Mouse (Mus musculus): ENCODE data around the gene Mia. TPM values are rescaled to one million over a fixed set of nuclear protein-coding genes. Genes with fewer than 3 reads are reported as not detected.

The Mia gene
- 2.1 and 2.2 TPM in 2 replicates for polyA plus RNA-seq (2016; fragmentation: Nextera tagmentation; extraction: Ambion mirVana)

GRCm38 (mm10) chr7:27180837-27181695 is at the start of gene Mia, which contains the start of gene Gm21983:
Mia (minus strand) TSS chr7:27181157.
Gm21983 (minus strand) TSS chr7:27181086.
- peaks cover 10% of the 10 kb centered on the region for H3K9me3 ChIP-seq (replicated peaks)
- H3K36me3 ChIP-seq: peaks cover 33% of the 10 kb centered on the region
- H3K27ac ChIP-seq (replicated peaks): no peak within 1 kb of the TSS
- DNase-seq (ENCODE audit: low spot score): no peak
- WGBS: 78% methylated on average over 14 of the region's 14 CpGs
- H3K4me3 ChIP-seq: 0 out of 2 replicates have a peak within 1 kb of the TSS, but pooled peaks have one; percentile 78
- H3K27me3 ChIP-seq (ENCODE audit: low read depth, poor library complexity, severe bottlenecking): no peaks in the 10 kb centered on the region
- peaks cover 26% of the 10 kb centered on the region for H3K4me1 ChIP-seq

- H3K9me3 ChIP-seq (replicated peaks): no peaks in the 10 kb centered on the region
- 22% methylated on average over 6 of the region's 6 CpGs for WGBS
- H3K4me1 ChIP-seq: peaks cover 67% of the 10 kb centered on the region
- H3K27ac ChIP-seq (replicated peaks): peak overlapping the region; percentile 92
- no peak for DNase-seq (ENCODE audit: low spot score)
- H3K36me3 ChIP-seq: peaks cover 6% of the 10 kb centered on the region; the same call in 1 of the 2 replicates
- H3K4me3 ChIP-seq: peak overlapping the region; percentile 80
- H3K27me3 ChIP-seq (ENCODE audit: low read depth, poor library complexity, severe bottlenecking): no peaks in the 10 kb centered on the region
Measured at GRCm38 (mm10) chr7:27228865-27229264, 47.9 kb upstream of the Mia start.

DNA sequence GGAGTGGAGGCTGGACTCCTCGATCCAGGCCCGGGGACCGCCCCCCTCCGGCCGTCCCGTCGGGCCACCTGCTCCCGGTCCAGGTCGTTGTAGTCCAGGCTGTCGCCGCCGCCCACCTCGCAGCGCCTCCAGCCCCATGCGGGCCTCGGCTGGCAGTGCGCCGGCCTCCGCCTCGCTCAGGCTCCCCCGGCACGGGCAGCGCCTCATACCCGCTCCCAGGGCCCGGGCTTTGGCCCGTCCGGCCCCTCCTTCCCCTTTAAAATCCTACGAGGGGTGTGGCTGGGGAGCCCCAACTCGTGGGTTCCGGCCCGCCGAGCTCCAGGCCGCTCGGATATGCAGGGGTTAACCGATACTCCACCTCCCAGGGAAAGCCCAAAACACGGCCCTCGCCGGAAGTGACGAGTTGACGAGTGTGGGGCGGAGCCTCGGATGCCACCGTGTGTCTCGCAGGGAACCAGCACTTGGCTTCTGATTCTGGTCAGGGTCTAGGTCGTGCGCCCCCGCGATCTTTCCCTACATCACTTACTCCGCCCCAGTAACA is 47.4 kb upstream of the Mia start, which contains the start of gene Itpkc:
TSS of gene Itpkc (minus strand) at position 381 of the 541 bp plus-strand sequence.
- H3K36me3 ChIP-seq: peaks cover 7% of the 10 kb centered on the region; the same call in 1 of the 2 replicates
- H3K27me3 ChIP-seq (ENCODE audit: low read depth, poor library complexity, severe bottlenecking): no peaks in the 10 kb centered on the region
- no peaks in the 10 kb centered on the region for H3K9me3 ChIP-seq (replicated peaks)
- H3K4me3 ChIP-seq: peak within 1 kb of the TSS; percentile 80
- under 1% methylated on average over 49 of the region's 49 CpGs for WGBS
- H3K27ac ChIP-seq (replicated peaks): peak within 1 kb of the TSS; percentile 92
- peaks cover 67% of the 10 kb centered on the region for H3K4me1 ChIP-seq
- DNase-seq (ENCODE audit: low spot score): peak; percentile 97

DNA sequence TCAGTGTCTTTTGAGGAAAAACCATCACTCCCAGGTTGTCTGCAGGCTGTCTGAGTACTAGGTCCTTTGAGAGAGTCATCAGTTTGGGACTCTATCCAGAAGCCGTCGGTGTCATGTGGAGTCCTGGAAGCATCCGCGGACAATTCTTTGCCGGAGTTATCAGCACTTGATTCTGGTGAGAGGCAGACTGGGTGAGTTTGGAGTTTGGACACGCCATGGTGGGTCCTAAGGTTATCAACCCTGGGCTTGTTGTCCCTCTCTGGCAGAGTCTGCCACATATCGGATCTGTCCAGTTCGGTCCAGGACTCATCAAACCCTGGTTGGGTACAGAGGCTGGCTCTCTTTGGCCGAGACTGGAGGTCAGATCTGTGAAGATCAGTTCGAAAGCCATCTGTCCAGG is 46.7 kb upstream of the Mia start:
- no peak for DNase-seq (ENCODE audit: low spot score)
- WGBS: 4% methylated on average over 10 of the region's 10 CpGs
- peaks cover 64% of the 10 kb centered on the region for H3K4me1 ChIP-seq

DNA sequence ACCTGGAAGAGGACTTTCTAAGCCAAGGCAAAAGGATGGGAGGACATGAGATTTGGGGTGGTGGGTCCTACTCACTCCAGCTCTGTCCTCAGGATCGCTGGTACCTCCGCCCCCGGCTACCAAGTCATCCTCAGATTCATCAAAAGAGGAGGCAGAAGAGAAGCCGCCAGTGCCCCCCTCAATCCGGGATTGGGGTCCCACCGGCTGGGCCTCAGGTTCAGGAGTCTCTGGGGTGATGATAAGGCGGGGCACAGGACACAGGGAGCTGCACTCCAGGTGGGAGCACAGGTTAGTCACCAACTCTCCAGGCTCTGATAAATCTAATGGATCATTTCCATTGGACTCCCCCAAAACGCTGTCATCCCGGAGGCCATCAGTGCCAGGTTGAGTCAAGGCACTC is 46.3 kb upstream of the Mia start:
- Histone ChIP-seq H3K36me3 (peaks cover 15% of the 10 kb centered on the region), H3K27ac (replicated peaks) (peak overlapping the region; percentile 92), H3K4me1 (peaks cover 60% of the 10 kb centered on the region), H3K27me3 (ENCODE audit: low read depth, poor library complexity, severe bottlenecking) (no peaks in the 10 kb centered on the region), H3K9me3 (replicated peaks) (no peaks in the 10 kb centered on the region), H3K4me3 (peak overlapping the region; percentile 80)
- no peak for DNase-seq (ENCODE audit: low spot score)
- WGBS: 33% methylated on average over 9 of the region's 9 CpGs

More for the DNA sequence above, 46.7 kb upstream of the Mia start:
- Histone ChIP-seq H3K9me3 (replicated peaks) (no peaks in the 10 kb centered on the region), H3K27me3 (ENCODE audit: low read depth, poor library complexity, severe bottlenecking) (no peaks in the 10 kb centered on the region), H3K4me3 (peak overlapping the region; percentile 80), H3K27ac (replicated peaks) (peak overlapping the region; percentile 92), H3K36me3 (peaks cover 11% of the 10 kb centered on the region; the same call in 1 of the 2 replicates)

DNA sequence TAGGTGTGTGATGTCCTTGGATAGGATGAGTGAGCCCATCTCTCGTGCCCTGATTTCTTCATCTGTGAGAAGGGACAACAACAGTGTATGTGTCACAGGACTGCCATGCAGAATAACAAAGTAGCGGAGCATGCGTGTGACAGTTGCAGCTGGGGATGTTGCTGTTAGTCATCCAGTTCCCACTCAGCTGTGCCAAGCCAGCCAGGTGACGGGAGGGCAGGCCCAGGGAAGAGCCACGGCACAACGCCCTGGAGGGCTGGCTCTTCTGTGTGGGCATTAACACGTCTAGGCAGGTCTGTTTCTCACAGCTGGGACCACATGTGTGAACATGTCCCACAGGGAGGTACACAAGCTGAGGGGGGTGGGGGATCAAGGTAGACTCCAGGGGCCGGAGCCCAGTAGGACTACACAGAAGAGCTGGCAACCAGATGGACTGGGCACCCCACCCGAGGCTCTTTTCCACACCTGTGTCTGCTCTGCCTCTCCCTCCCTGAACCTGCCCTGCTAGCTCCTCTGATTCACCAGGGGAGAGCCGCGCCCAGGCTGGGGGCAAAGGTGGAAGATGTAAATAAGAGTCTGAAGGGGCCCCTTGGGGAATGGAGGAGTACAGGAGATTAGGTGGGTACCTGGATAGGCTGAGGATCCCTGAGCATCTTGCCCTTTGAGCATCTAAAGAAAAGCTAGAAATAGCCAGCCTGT is 44.1 kb upstream of the Mia start:
- H3K36me3 ChIP-seq: peaks cover 20% of the 10 kb centered on the region
- H3K4me1 ChIP-seq: peaks cover 53% of the 10 kb centered on the region
- 0 out of 2 replicates have a peak overlapping the region, but pooled peaks have one; percentile 18 for H3K27ac ChIP-seq (replicated peaks)
- H3K4me3 ChIP-seq: peak overlapping the region; percentile 80; the same call in 1 of the 2 replicates
- DNase-seq (ENCODE audit: low spot score): no peak
- 93% methylated on average over 11 of the region's 11 CpGs for WGBS
- H3K27me3 ChIP-seq (ENCODE audit: low read depth, poor library complexity, severe bottlenecking): no peaks in the 10 kb centered on the region
- H3K9me3 ChIP-seq (replicated peaks): no peaks in the 10 kb centered on the region

GRCm38 (mm10) chr7:27222538-27222937 is 41.6 kb upstream of the Mia start:
- H3K9me3 ChIP-seq (replicated peaks): no peaks in the 10 kb centered on the region
- no peak overlapping the region for H3K27ac ChIP-seq (replicated peaks)
- H3K4me1 ChIP-seq: peaks cover 43% of the 10 kb centered on the region
- DNase-seq (ENCODE audit: low spot score): no peak
- no peak overlapping the region for H3K4me3 ChIP-seq
- peaks cover 42% of the 10 kb centered on the region for H3K36me3 ChIP-seq
- no peaks in the 10 kb centered on the region for H3K27me3 ChIP-seq (ENCODE audit: low read depth, poor library complexity, severe bottlenecking)
- 84% methylated on average over 1 of the region's 1 CpGs for WGBS

- peaks cover 37% of the 10 kb centered on the region for H3K4me1 ChIP-seq
- H3K27ac ChIP-seq (replicated peaks): no peak overlapping the region
- H3K9me3 ChIP-seq (replicated peaks): no peaks in the 10 kb centered on the region
- H3K27me3 ChIP-seq (ENCODE audit: low read depth, poor library complexity, severe bottlenecking): no peaks in the 10 kb centered on the region
- 89% methylated on average over 6 of the region's 6 CpGs for WGBS
- H3K4me3 ChIP-seq: no peak overlapping the region
- DNase-seq (ENCODE audit: low spot score): no peak
- H3K36me3 ChIP-seq: peaks cover 48% of the 10 kb centered on the region
Measured at GRCm38 (mm10) chr7:27221939-27222338, 41.0 kb upstream of the Mia start.

DNA sequence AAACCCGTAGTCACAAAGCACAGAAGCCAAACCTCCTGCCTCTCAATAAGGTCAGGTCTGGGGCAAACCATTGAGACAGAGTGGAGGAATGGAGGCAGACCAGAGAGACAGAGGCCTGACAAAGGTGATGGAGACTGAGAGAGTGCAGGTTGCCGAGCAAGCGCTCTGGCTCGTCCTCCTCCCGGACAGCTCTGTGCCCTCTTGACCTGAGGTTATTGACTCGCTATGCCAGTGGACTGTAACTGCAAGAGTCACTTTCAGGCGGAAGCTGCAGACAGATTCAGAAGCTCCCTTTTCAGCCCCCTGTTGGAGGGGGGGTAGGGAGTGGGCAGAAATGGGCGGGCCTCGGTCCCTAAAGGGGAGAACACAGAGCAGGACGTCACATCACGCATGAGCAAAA is 39.0 kb upstream of the Mia start:
- H3K4me1 ChIP-seq: peaks cover 17% of the 10 kb centered on the region
- H3K27me3 ChIP-seq (ENCODE audit: low read depth, poor library complexity, severe bottlenecking): no peaks in the 10 kb centered on the region
- WGBS: 76% methylated on average over 11 of the region's 11 CpGs
- no peak for DNase-seq (ENCODE audit: low spot score)
- peaks cover 58% of the 10 kb centered on the region for H3K36me3 ChIP-seq
- no peaks in the 10 kb centered on the region for H3K9me3 ChIP-seq (replicated peaks)
- H3K27ac ChIP-seq (replicated peaks): no peak overlapping the region
- no peak overlapping the region for H3K4me3 ChIP-seq

DNA sequence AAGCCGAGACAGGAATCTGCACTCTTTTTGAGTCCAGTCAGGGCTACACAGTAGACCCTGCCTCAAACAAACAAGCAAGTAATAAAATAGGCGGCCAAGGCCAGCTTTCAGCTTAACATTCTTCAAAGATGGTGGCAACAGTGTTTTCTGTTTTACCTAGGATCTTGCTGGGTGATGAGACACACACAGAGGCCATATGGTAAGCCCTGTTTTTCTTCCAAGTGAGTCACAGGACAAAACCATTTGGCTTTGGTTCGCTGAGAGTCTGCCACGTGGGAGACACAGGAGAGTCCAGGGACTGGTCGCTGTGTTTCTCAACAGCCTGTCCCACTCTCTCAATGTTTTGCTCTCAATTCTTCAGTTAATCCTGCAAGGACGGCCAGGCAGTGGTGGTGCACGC is 37.6 kb upstream of the Mia start:
- Histone ChIP-seq H3K4me3 (no peak overlapping the region), H3K27me3 (ENCODE audit: low read depth, poor library complexity, severe bottlenecking) (no peaks in the 10 kb centered on the region), H3K4me1 (peaks cover 3% of the 10 kb centered on the region; the same call in 1 of the 2 replicates), H3K36me3 (peaks cover 69% of the 10 kb centered on the region), H3K27ac (replicated peaks) (no peak overlapping the region), H3K9me3 (replicated peaks) (no peaks in the 10 kb centered on the region)
- DNase-seq (ENCODE audit: low spot score): no peak
- WGBS: 90% methylated on average over 7 of the region's 7 CpGs

- Histone ChIP-seq H3K9me3 (replicated peaks) (no peaks in the 10 kb centered on the region), H3K4me3 (no peak overlapping the region), H3K27me3 (ENCODE audit: low read depth, poor library complexity, severe bottlenecking) (no peaks in the 10 kb centered on the region), H3K36me3 (peaks cover 92% of the 10 kb centered on the region), H3K4me1 (no peaks in the 10 kb centered on the region), H3K27ac (replicated peaks) (no peak overlapping the region)
- DNase-seq (ENCODE audit: low spot score): no peak
- 91% methylated on average over 2 of the region's 2 CpGs for WGBS
Measured at GRCm38 (mm10) chr7:27212626-27213025, 31.7 kb upstream of the Mia start.

- DNase-seq (ENCODE audit: low spot score): no peak
- H3K36me3 ChIP-seq: peaks cover 77% of the 10 kb centered on the region
- 98% methylated on average over 8 of the region's 8 CpGs for WGBS
- no peaks in the 10 kb centered on the region for H3K9me3 ChIP-seq (replicated peaks)
- H3K27ac ChIP-seq (replicated peaks): no peak overlapping the region
- no peaks in the 10 kb centered on the region for H3K27me3 ChIP-seq (ENCODE audit: low read depth, poor library complexity, severe bottlenecking)
- H3K4me3 ChIP-seq: no peak overlapping the region
- no peaks in the 10 kb centered on the region for H3K4me1 ChIP-seq
Measured at GRCm38 (mm10) chr7:27203730-27204449, 22.9 kb upstream of the Mia start.

Measured in midbrain, embryonic 10.5 days (tissue).